Comparison of ENCODE assay signal across 9 mouse cellular contexts in genomic region chr13:113209624-113210023, GRCm38 (mm10). TPM values are rescaled to one million over a fixed set of nuclear protein-coding genes. Genes with fewer than 3 reads are reported as not detected.
DNase-seq lines count a peak whose midpoint lies in the region; ATAC-seq lines count a peak whose summit lies in the region.
"Had no signal": no experiment of that assay in that cellular context is flagged by ENCODE, and none has a peak within 500 bp of the region (broad histone marks: within the 10 kb centered on the region; RNA-seq: fewer than 3 reads in every experiment).

TSS of gene Esm1 (plus strand) at chr13:113209659.

- H3K4me2 ChIP-seq in lung, embryonic 16.5 days (ENCODE audit: low read depth, low read length): peak within 1 kb of the TSS; percentile 18

- H3K27me3 ChIP-seq in lung, embryonic 16.5 days (ENCODE audit: control insufficient read depth, insufficient read depth, low read depth, low read length): no peaks in the 10 kb centered on the region; the same call in 1 of the 2 replicates

- H3K4me3 ChIP-seq in lung, embryonic 16.5 days (ENCODE audit: low read length): peak within 1 kb of the TSS; percentile 6

- H3K4me1 ChIP-seq in lung, embryonic 16.5 days (replicated peaks; ENCODE audit: control insufficient read depth, insufficient read depth, low read length): 0 out of 2 replicates have a peak, but pooled peaks cover 3% of the 10 kb centered on the region

- intact Hi-C loops in left cerebral cortex, postnatal 25 days (cut with DNase I): no loop called here

- H3K36me3 ChIP-seq in lung, embryonic 16.5 days (ENCODE audit: control insufficient read depth, insufficient read depth, low read length): no peaks in the 10 kb centered on the region

- H3K9me3 ChIP-seq in lung, embryonic 16.5 days (ENCODE audit: control insufficient read depth, low read length): no peaks in the 10 kb centered on the region

- no peak for DNase-seq in adrenal gland, postnatal 25 days
- DNase-seq in adrenal gland, adult 2 months: no peak
- DNase-seq in thymus, postnatal 25 days: peak; percentile 16
- no peak for DNase-seq in thymus, postnatal 0 days (ENCODE audit: low spot score)
- no peak for DNase-seq in embryo, embryonic 10 days (ENCODE audit: low spot score)
- no peak for DNase-seq in cerebellum, adult 8-10 months
- DNase-seq in left cerebral cortex, postnatal 25 days (ENCODE audit: low spot score in 2 of 2): no peak

- no peak within 1 kb of the TSS for H3K9ac ChIP-seq in lung, embryonic 16.5 days (ENCODE audit: low read length)
- H3K9ac ChIP-seq: liver, embryonic 14.5 days had no signal

- no peak within 1 kb of the TSS for H3K27ac ChIP-seq in lung, embryonic 16.5 days (ENCODE audit: low read length)
- H3K27ac ChIP-seq: liver, embryonic 14.5 days had no signal

- 0 out of 2 replicates have a peak, but pooled peaks have one; percentile 34 for ATAC-seq in lung, embryonic 16.5 days (ENCODE audit: low read depth)

- 17% methylated on average over 15 of the region's 15 CpGs for WGBS in lung, embryonic 16.5 days

RNA-seq across cellular contexts. Expression of gene Esm1, which starts in this region (rescaled TPM):
- total RNA-seq in adrenal gland, postnatal 25 days (2021): 8.4 and 11.5 TPM in 2 replicates
- 10 to 100 TPM in 1 of 2 experiments, 1 to 10 TPM in 1; 8.2 to 12.8 TPM for total RNA-seq in adrenal gland, adult 2 months (2021)
- 5.4 and 9.6 TPM in 2 replicates for polyA plus RNA-seq in adrenal gland, adult 2 months (2012; rRNA removed)
- 3.6 and 4.5 TPM in 2 replicates for polyA plus RNA-seq in thymus, postnatal 0 days (2015; fragmentation: Nextera tagmentation; extraction: Ambion mirVana)
- 1.6 and 2.1 TPM in 2 replicates for polyA plus RNA-seq in lung, embryonic 16.5 days (2015; fragmentation: Nextera tagmentation; extraction: Ambion mirVana)
- under 1 TPM in 1 of 2 experiments, not detected in 1; 0.41 TPM for total RNA-seq in left cerebral cortex, postnatal 25 days (2021)
